Mouse (Mus musculus) liver, adult 2 months (tissue): ENCODE measurements at regions not wholly inside any gene's neighbourhood (a gene's known extent, or its start where the extent isn't known, plus 50 kb on each side); places are given as distances from the start of the nearest gene placed in this dataset.

Experiments used
- DNase-seq: peaks from one replicate; pipeline ENCODE4 v3.0.0-alpha.2; 2011; ENCODE audit warnings: low read depth, low spot score; ENCODE audit errors: extremely low read depth
- H3K27ac ChIP-seq: fragments of 200-500 bp; replicated peaks from 2 replicates; pipeline ENCODE4 v1.5.1; 2012; ENCODE audit warnings: low read depth, mild to moderate bottlenecking, control low read depth, inconsistent platforms, low read length; ENCODE audit not compliant: insufficient read depth
- H3K27me3 ChIP-seq: fragments of 200-500 bp; 2 replicates; pipeline ENCODE4 v1.6.1; 2012; ENCODE audit warnings: mild to moderate bottlenecking, moderate library complexity, low read length, inconsistent platforms; ENCODE audit not compliant: control insufficient read depth, insufficient read depth
- H3K36me3 ChIP-seq: fragments of 200-500 bp; 2 replicates; pipeline ENCODE4 v1.6.1; 2012; ENCODE audit warnings: low read length, inconsistent platforms; ENCODE audit not compliant: control insufficient read depth, insufficient read depth
- H3K4me1 ChIP-seq: fragments of 200-500 bp; 2 replicates; pipeline ENCODE4 v1.6.1; 2011; ENCODE audit warnings: low read length; ENCODE audit not compliant: control insufficient read depth, insufficient read depth
- H3K4me3 ChIP-seq: fragments of 200-500 bp; 2 replicates; pipeline ENCODE4 v1.5.1; 2011; ENCODE audit warnings: low read depth, mild to moderate bottlenecking, control low read depth, low read length, moderate library complexity; ENCODE audit not compliant: insufficient read depth
- H3K79me2 ChIP-seq: fragments of 200-500 bp; 2 replicates; pipeline ENCODE4 v1.6.1; 2012; ENCODE audit warnings: inconsistent platforms, mild to moderate bottlenecking, low read length, moderate library complexity; ENCODE audit not compliant: control insufficient read depth, insufficient read depth
- H3K9ac ChIP-seq: fragments of 200-500 bp; 2 replicates; pipeline ENCODE4 v1.6.1; 2012; ENCODE audit warnings: low read depth, mild to moderate bottlenecking, control low read depth, inconsistent platforms, low read length
- CTCF ChIP-seq: fragments of 200-500 bp; IDR thresholded peaks from 2 replicates; pipeline ENCODE4 v1.5.1; 2011; ENCODE audit warnings: low read depth, low read length, control low read depth
- POLR2A ChIP-seq: fragments of 200-500 bp; IDR thresholded peaks from 2 replicates; pipeline ENCODE4 v1.6.1; 2011; ENCODE audit warnings: low read length, control low read depth; ENCODE audit not compliant: insufficient read depth; ENCODE audit errors: extremely low read depth
- WGBS: fragments of 180-500 bp; shearing (Covaris S2); methylation state at CpG from one replicate; pipeline ENCODE4 v1.1.7; 2018; 5-methylcytosine and 5-hydroxymethylcytosine counted together

DNA sequence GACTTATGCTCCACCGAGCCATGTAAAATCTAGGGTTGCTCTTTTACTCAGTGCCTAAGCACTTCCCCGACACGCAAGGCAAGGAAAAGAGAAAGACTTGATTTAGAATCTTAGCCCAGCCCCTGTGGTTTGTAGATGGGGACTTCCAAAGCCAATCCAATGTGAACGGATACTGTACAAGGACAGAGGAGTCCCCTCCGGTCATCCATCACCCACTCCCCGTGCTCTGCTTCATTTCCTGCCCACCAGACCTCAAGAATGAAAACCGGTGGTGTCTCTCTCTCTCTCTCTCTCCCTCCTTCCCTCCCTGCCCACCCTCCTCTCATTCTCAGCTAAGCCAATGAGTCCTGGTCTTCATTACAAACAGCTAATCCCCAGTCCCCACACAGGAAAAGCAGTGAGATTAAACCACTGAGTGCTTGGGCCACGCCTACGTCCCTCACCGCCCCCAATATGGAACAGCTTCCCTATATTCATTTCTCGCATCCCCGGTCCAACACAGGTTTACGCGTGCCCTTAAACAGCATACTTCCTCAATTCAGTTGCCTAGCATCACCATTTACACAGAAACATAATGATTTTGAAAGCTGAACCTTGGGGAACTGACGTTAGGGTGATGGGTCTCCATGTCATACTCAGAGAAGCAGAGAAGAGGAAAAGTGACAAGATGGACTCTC is 151.1 kb upstream of the Noct start:
- no peak for TF ChIP-seq POLR2A
- no peak for TF ChIP-seq CTCF
- 84% methylated on average over 15 of the region's 15 CpGs for WGBS

GRCm38 (mm10) chr3:51073743-51074319 is 150.4 kb upstream of the Noct start:
- no peak for TF ChIP-seq CTCF
- no peak for TF ChIP-seq POLR2A
- DNase-seq: no peak
- WGBS: 82% methylated on average over 7 of the region's 7 CpGs
- no peaks in the 10 kb centered on the region for H3K36me3 ChIP-seq
- H3K4me1 ChIP-seq: no peaks in the 10 kb centered on the region
- no peaks in the 10 kb centered on the region for H3K27me3 ChIP-seq
- no peak overlapping the region for H3K4me3 ChIP-seq
- no peaks in the 10 kb centered on the region for H3K79me2 ChIP-seq
- no peak overlapping the region for H3K9ac ChIP-seq
- H3K27ac ChIP-seq: no peak overlapping the region

More for the DNA sequence above, 151.1 kb upstream of the Noct start:
- no peaks in the 10 kb centered on the region for H3K79me2 ChIP-seq
- H3K4me1 ChIP-seq: no peaks in the 10 kb centered on the region
- H3K27me3 ChIP-seq: no peaks in the 10 kb centered on the region
- no peak for DNase-seq
- H3K27ac ChIP-seq: no peak overlapping the region
- H3K9ac ChIP-seq: no peak overlapping the region
- H3K36me3 ChIP-seq: no peaks in the 10 kb centered on the region
- no peak overlapping the region for H3K4me3 ChIP-seq

DNA sequence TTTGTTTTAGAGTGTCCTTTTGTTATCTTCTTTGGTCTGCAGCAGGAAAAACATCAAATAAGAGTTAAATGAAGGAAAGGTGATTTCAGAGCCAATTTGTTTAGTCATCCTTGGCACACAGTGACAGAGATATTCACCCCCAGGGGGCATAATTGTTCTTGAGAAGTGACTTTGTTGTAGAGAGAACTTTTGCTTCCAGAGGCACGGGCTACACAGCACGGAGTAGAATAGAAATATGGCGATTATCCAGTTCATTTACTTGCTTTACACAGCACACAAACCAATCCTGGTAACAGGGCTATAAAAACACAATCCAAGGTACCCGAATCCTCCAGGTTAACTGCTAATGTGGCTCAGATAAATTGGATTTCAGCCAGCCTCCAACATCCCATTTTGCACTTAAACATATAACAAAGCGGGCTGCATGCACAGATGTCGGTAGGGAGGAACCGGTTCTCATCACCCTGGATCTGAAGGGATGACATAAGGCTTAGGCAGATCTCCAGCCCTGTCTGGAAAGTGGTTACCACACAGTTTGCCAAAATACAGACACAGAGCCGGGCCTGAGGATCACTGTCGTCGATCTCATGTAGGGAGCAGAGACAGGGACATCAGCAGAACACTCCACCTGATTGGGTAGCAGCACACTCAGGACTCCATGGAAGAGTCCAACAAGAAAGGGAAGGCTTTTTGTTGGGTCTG is 148.9 kb upstream of the Noct start:
- WGBS: 82% methylated on average over 10 of the region's 10 CpGs
- H3K27ac ChIP-seq: no peak overlapping the region
- DNase-seq: peak; percentile 16
- no peak overlapping the region for H3K9ac ChIP-seq
- no peaks in the 10 kb centered on the region for H3K79me2 ChIP-seq
- no peaks in the 10 kb centered on the region for H3K4me1 ChIP-seq
- no peaks in the 10 kb centered on the region for H3K36me3 ChIP-seq
- no peak for TF ChIP-seq POLR2A
- no peak for TF ChIP-seq CTCF
- H3K27me3 ChIP-seq: no peaks in the 10 kb centered on the region
- H3K4me3 ChIP-seq: no peak overlapping the region

DNA sequence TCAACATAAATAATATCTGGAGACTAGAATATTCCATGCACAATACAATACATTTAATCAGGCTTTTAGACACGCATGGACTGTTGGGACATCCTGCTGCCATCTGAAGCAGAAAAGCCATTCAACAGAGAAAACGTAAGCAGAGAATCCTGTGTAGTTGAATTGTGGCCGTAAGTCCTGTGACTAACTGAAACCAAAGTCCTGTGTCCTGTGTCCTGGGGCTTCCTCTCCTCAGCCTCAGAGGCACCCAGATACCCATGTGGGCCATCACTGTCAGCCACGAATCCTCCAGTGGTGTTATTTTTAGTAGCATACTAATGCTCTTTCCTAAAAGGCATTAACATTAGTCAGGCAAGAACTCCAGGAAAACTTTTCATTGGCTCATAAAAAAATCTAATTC is 145.8 kb upstream of the Noct start:
- WGBS: 80% methylated on average over 4 of the region's 4 CpGs
- TF ChIP-seq CTCF (no peak), POLR2A (no peak)
- H3K36me3 ChIP-seq: no peaks in the 10 kb centered on the region

DNA sequence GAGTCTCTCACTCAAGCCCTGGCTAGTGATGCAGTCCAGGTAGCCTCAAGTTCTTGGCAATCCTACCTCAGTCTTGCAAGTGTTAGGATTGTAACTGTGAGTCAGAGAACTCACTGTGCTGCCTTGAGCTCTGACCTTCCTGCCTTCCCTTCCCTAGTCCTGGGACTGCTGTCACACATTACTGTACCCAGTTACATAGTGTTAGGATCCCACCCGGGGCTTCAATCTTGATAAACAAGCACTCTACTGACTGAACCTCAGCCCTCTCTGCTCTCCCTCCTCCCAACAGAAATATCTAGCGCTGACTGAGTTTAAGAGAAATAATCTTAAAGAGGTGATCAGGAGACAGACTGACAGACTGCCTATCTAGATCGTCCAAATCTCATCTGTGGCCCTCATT is 143.8 kb upstream of the Noct start:
- DNase-seq: no peak
- H3K36me3 ChIP-seq: no peaks in the 10 kb centered on the region
- TF ChIP-seq POLR2A (no peak), CTCF (no peak)
- H3K9ac ChIP-seq: no peak overlapping the region
- WGBS: 46% methylated on average over 3 of the region's 3 CpGs
- H3K27me3 ChIP-seq: no peaks in the 10 kb centered on the region
- no peaks in the 10 kb centered on the region for H3K79me2 ChIP-seq
- no peak overlapping the region for H3K4me3 ChIP-seq
- H3K4me1 ChIP-seq: no peaks in the 10 kb centered on the region
- no peak overlapping the region for H3K27ac ChIP-seq

More for the DNA sequence above, 145.8 kb upstream of the Noct start:
- no peak for DNase-seq
- Histone ChIP-seq H3K79me2 (no peaks in the 10 kb centered on the region), H3K27me3 (no peaks in the 10 kb centered on the region), H3K27ac (no peak overlapping the region), H3K4me1 (no peaks in the 10 kb centered on the region), H3K9ac (no peak overlapping the region), H3K4me3 (no peak overlapping the region)

- Histone ChIP-seq H3K4me3 (no peak overlapping the region), H3K27ac (no peak overlapping the region), H3K79me2 (no peaks in the 10 kb centered on the region), H3K4me1 (no peaks in the 10 kb centered on the region), H3K27me3 (no peaks in the 10 kb centered on the region), H3K36me3 (no peaks in the 10 kb centered on the region), H3K9ac (no peak overlapping the region)
- no peak for DNase-seq
- TF ChIP-seq POLR2A: no peak
- no peak for TF ChIP-seq CTCF
- 63% methylated on average over 7 of the region's 7 CpGs for WGBS
Observed at GRCm38 (mm10) chr3:51080855-51081254, 143.4 kb upstream of the Noct start.
